Mouse (Mus musculus) bone marrow macrophage, adult 2 months (primary cell): Measurements from ENCODE around the gene Syngap1.

Experiments
- CTCF ChIP-seq: IDR thresholded peaks from 2 replicates; pipeline ENCODE4 v1.5.1; 2012; ENCODE audit warnings: low read depth, mild to moderate bottlenecking, low read length, moderate library complexity
- POLR2A ChIP-seq: IDR thresholded peaks from 2 replicates; pipeline ENCODE4 v1.6.1; 2012; ENCODE audit warnings: mild to moderate bottlenecking, low read depth, low read length, borderline replicate concordance

DNA sequence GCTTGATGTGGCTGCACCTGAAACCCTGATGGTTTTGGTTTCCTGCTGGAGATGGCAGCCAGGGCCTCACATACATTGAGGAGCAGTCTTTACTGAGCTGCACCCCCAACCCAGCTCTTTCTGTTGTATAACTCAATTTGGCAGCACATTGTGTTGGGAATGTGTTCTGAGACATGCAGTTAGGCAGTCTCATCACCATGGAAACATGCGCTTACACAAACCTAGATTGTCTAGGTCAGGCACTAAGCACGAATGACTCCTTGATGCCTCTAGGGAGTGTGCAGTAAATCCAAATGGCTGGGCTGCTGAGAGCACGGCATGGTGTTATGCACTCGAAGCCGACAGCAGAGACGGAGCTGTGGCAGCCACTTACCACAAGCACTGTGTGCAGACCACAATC lies 46.7 kb upstream of the Syngap1 start:
- TF ChIP-seq CTCF: no peak
- no peak for TF ChIP-seq POLR2A
